In the genomic region with DNA sequence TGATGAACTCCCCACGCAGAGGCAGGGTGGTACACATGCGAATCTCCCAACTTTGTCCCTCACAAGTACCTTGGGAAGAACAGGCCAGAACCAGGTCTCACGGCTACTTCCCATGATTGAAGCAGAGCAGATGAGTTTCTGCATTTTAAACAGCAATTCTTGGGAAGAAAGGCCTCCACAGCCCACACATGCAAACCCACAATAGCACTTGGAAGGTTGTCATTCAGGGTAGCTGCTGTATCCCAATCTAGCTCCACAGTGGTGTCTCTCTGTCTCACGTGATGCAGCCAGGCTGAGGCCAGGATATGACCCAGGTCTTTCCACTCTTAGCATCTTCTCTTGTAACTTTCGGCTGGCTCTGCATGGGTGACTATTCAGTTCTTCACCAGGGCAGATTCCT, we compare ENCODE assay signal across 20 mouse cellular contexts.
"Had no signal": no experiment of that assay in that cellular context is flagged by ENCODE, and none has a peak within 500 bp of the region (broad histone marks: within the 10 kb centered on the region; RNA-seq: fewer than 3 reads in every experiment).

No protein-coding gene starts in this region.

- H3K27ac ChIP-seq: lung, embryonic 15.5 days; midbrain, embryonic 10.5 days; midbrain, embryonic 12.5 days; neural tube, embryonic 13.5 days; neural tube, embryonic 15.5 days had no signal

- H3K27me3 ChIP-seq: lung, embryonic 15.5 days; midbrain, embryonic 12.5 days; neural tube, embryonic 13.5 days; neural tube, embryonic 15.5 days had no signal

- H3K9ac ChIP-seq: liver, postnatal 0 days; lung, embryonic 15.5 days; midbrain, embryonic 12.5 days; neural tube, embryonic 13.5 days; neural tube, embryonic 15.5 days had no signal

- H3K4me3 ChIP-seq: lung, embryonic 15.5 days; midbrain, embryonic 10.5 days; midbrain, embryonic 12.5 days; myocyte; neural tube, embryonic 13.5 days; neural tube, embryonic 15.5 days had no signal

- ATAC-seq: liver, postnatal 0 days; lung, postnatal 0 days; midbrain, embryonic 16.5 days had no signal

- H3K4me2 ChIP-seq: lung, embryonic 15.5 days; midbrain, embryonic 12.5 days; neural tube, embryonic 13.5 days; neural tube, embryonic 15.5 days had no signal

- H3K36me3 ChIP-seq: lung, embryonic 15.5 days; midbrain, embryonic 10.5 days; midbrain, embryonic 12.5 days; neural tube, embryonic 13.5 days; neural tube, embryonic 15.5 days had no signal

- H3K9me3 ChIP-seq: lung, embryonic 15.5 days; midbrain, embryonic 10.5 days; midbrain, embryonic 12.5 days; neural tube, embryonic 13.5 days; neural tube, embryonic 15.5 days had no signal

- DNase-seq: liver, postnatal 0 days; lung, adult 2 months; lung, postnatal 14 days; lung, postnatal 36 days; midbrain, embryonic 14.5 days; retina, postnatal 1 day; right cerebral cortex, adult 18-20 months; right cerebral cortex, postnatal 25 days; right cerebral cortex, postnatal 4 days; spleen, adult 18-20 months; thymus, adult 2 months; thymus, postnatal 4 days had no signal
